Mouse (Mus musculus) right cerebral cortex, postnatal 25 days (tissue): ENCODE measurements around the gene Fam111a.

Experiments
- DNase-seq: peaks from one replicate; pipeline ENCODE4 v3.0.0; 2022

Fam111a gene

DNA sequence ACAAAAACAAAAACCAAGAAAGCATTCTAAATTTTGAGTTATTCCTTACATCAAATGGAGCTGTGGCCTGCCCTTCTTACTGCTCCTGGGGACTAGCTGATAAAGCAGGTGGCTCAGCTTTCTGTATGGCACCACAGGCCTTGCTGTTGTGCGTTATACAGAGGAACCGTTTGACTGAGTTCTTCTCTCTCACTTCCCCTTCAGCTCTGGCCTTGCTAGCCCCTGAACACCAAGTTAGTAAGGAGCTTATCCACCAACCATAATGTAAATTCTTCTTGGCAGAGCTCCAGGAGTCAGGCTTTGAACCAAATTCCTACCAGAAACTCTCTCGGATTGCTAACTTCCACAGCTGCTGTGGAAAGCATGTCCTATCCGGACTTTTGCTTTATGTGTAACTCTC lies 21.5 kb downstream of the Fam111a start:
- DNase-seq = no peak

DNA sequence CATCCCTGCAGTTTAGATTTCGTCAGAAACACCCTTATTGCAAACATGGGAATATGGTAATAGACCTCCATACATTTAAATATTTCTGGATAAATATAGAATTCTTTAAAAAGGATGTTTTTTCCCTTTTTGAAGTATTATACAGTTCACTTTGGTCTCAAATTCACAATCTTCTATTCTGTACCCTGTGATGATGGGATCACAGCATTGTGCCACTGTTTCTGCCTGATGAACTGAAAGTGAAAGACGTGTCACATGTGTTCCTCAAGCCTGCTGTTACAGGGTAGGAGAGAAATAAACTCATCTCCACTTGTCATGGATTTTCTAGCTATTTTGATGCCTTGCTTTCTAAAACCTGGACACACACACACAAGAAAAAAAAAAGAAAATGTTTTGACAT lies 25.3 kb downstream of the Fam111a start:
- no peak for DNase-seq

DNA sequence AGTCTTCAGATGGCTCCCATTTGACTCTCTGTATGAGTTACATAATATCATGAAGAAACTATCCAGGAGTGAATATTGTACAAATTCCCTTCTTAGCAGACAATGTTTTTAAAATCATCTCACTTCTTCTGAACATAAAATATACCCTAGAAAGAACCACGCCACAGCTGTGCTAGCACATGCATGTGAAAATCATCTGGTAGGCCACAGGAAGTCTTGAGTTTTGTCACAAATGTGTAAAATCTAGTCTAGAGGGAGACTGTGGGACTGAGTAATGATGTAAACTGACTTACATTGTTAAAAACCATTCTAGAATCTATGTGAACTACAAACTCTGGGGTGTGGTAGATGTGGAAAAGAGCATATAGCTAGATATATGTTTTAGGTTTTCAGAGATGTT lies 26.1 kb downstream of the Fam111a start:
- DNase-seq = no peak

DNA sequence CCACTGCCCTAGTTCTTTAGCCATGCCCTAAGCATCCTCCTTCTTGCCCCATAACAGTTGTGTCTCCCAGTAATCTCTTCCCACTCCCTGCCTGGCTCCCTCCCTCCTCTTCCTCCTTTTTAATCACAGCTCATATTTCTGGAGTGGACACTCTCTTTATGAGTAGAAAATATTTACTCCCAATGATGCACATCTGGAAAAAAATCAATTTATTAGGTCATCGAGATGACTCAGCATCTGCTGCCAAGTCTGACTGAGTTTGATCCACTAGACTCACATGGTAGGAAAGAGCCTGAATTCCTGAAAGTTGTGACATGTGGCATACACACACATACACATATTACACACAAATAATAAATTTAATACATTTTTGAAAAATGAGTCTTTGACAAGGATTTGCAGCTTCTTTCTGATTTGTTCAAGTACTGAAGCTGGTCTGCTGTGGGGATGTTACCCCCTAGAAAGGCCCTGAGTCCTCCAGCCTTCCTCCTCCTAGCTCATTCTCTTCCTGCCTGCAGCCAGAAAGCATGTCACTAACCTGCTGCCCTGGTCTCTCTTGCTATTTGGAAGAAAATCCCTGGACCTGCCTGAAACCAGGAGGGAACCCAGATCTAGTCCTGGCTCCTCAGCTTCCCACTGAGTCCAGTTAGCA lies 27.2 kb downstream of the Fam111a start:
- DNase-seq = no peak

DNA sequence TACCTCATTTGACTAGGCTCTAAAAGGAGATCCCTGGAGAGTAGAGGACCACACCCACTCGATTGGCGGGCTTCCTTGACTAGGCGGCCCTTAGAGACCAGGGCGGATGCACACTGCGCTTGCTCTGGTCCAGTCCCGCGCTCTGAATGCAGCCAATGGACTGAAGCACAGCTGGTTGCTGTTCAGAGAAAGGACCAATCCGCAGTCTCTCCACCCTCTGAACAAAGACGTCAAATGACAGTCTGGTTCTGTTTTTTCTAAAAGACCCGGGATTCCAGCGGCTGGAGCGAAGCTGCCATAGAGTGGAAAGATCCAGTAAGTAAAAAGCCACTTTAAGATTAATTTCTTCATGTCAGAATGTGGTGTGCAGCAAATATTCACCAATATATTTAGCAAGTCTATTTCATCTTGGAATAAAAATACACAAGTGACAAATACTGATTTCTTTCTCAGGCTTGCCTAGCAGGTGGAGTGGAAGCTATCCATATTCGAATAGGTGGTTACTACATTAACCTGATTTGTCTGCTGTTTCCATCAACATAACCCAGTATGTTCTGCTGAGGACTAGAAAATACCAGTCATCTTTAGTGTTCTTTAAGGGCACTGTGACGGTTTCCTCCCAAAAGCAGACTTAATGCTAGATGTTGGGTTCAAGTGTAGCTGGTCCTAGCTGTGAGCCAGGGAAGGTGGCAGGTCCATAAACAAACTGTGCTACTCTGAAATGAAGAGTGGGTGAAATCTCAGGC lies 27.9 kb downstream of the Fam111a start:
- peak; percentile 68 for DNase-seq

DNA sequence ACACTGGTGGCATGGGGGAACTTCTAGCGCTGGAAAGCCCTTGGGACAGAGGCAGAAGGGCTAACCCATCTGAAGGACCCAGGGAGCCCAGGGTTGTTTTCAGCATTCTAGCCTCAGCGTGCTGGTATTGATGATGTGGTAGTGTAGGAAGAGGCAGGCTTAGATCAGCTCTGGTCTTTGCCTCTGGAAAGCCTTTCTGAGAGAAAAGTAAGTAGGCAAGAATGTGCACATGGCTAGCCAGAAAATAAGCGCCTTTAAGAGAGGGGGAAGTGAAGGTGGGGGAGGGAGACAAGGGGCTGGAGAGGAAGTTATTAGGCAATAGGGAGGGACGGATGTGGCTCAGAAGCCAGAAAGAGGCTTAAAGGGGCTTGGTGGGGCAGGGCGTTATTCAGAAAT lies 28.5 kb downstream of the Fam111a start:
- DNase-seq = no peak

DNA sequence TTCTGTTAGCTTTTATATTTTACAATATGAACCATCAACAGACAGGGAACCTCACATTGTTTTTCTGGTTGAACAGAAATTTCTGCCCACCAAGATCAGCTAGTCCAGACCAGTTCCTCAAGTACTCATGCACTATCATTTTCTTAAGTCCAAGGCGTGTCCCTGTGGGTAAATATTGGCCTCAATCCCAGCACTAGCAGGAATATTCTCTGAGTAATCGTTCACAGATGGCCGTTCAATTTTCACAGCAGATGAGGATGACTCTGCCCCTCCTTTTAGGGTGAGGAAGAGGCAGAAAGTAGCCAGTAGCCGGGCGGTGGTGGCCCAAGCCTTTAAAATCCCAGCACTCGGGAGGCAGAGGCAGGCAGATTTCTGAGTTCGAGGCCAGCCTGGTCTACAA lies 29.6 kb downstream of the Fam111a start:
- DNase-seq = no peak

DNA sequence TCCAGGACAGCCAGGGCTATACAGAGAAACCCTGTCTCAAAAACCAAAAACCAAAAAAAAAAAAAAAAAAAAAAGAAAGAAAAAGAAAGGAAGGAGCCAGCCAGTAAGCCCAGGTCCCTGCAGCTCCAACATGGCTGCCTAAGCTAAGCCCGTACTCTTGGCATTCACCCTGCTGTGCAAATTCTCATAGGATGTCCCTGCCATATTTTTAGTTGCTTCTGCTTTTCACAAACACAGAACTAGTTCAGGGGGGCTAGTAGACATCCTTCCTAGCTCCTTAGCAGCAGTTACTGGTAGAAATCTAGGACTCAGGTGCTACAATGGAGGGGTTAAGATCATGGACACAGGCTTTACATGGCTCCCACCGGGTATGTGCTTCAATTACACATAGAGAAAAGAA lies 30.0 kb downstream of the Fam111a start:
- no peak for DNase-seq

DNA sequence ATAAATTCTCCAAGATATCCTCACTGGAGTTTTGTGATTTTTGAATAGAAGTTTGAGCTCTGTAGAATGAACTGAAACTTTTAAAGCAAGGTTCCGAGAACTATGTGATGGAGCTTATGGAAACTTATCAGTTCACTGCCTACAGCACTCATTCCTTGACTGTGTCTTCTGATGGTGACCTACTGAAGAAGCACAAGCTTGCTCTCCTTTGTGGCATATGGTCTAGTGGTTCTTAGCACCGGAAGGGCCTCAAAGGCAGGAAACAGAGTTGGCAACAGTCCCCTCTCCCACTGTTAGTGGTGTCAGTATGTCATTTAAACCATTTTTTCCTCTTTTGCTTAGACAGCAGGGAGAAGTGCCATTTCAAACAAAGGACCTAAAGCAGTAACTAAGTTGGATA lies 31.1 kb downstream of the Fam111a start:
- DNase-seq = no peak

DNA sequence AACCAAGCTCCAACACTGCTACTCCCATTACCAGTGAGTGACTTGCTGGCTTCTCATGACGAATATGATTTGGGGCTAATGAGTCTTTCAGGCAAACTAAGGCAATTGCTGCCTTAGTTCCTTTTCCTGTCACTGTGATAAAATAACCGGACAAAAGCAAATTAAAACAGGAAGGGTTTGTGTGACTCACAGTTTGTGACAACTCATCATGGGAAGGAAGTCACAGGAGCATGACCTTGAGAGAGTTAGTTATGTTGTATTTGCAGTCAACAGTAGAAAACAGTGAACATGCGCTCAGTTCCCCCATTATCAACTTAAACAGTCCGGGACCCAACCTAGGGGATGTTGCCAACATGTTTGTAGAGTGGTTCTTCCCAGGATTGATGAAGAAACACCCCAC lies 39.8 kb downstream of the Fam111a start:
- DNase-seq = no peak

DNA sequence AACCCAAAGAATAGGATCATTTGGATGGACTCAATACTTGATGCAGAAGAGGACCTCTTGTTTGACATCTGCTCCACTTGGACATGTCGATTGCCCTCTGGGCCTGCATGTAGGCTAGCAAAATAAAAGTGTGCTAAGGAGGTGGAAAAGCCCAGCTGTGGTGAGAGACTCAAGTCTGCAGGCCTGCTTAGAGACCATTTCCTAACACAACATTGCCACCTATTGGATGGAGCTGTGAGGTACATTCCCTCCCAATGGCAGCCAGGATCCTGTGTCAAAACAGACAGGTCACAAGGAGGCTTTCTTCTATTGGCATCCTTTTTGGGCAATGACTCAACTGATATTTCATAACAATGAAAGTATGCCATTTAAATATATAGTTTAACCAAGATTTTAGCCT lies 46.4 kb downstream of the Fam111a start:
- DNase-seq = peak; percentile 66

DNA sequence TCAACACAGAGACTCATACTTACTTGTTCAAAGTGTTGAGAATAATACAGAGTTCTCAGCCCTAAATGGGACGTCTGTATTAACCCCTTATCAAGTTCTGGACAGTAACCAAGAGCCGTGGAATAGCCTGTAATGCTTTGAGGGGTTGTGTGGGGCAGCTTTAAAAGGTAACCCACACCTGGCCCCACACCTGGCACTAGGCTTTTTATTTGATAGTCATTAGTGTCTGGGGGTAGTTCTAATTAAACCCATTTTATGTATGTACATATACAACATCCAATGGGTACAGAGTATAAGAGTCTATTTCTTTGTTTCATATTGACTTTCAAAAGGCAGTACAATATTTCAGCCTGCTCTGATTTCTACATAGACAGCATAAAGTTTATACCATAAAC lies 49.6 kb downstream of the Fam111a start:
- DNase-seq = no peak

DNA sequence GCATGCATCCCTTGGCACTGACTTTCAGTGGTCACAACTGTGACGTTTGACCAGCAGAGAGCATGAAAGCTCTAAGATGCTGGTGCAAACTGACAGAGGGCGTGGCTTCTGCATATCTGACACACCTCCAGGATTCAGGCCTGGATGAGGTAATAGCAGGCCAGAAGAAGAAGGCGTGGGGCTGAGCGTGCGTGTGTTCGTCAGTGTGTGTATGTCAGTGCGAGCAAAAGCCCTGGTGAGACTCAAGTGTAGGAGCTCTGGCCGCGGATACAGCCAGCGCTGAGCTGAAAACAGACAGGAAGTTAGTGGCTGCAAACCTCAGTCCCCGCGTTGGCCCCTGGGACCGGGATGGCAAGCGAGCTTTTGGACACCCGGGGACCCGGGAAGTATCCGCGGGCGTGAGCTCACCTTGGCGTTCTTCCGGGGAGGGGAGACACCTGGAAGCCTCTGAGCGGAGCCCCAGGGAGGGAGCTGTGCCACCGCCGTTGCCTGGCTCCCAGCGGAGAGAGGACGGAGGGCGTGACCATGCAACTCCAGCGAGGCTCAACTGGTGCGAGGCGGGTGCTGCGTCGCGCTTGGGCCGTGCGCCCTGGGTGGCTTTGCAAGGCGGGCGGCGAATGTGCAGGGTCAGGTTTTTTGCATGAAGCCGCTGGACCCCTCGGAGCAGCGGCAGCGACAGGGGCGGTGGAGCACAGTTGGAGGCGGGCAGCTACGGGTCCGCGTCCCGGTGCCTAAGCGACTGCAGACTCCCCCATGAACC lies 50.2 kb downstream of the Fam111a start:
- DNase-seq = peak; percentile 58

DNA sequence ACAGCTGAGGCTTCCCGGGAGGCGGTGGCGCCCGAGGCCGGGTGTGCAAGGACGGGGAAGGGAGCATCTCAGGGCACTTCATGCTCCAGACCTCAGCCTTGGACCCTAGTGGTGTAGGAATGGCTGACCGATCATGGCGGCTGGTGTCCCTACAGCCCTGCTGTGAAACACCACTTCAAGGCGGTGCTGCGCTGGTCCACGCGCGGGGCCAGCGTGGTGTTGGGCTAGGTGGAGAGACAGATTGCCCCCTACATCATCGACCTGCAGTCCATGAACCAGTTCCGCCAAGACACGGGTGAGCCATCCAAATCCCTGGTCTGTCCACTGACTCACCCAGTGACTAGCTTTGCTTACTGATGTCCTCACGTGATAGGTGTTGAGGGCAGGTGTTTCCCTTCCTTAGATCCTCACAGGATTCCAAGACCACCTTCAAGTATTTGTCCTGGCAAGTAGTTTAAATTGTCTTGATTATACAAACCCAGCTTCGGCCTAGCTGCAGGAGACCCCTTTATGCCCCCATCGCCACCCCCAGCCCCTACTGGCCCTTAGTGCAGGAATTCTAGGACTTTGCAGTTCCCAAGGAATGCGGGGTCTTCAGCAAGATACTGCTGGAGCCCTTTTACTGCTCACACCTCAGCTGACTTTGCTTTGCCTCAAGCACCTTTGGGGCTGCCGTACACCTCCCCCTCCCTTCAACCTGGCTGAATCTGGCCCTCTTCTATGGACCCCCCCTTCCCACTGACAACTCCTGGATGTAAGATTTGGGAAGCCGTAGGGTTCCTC lies 50.9 kb downstream of the Fam111a start:
- DNase-seq = peak; percentile 47

DNA sequence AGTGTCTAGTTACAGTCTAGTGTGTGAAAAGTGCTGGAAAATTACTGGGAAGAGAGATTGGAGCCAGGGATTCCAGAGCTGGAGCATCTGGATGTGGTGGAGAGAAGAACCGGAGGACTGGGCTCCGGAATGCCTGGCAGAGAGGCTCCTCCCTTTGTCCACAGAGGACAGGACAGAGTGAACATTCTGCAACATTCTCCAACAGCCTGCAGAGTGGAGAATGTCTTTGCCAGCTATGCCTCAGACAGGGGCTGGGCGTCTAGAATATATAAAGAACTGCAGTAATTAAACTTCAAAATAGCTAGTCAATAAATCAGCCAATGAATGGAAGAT lies 51.5 kb downstream of the Fam111a start:
- DNase-seq = no peak

DNA sequence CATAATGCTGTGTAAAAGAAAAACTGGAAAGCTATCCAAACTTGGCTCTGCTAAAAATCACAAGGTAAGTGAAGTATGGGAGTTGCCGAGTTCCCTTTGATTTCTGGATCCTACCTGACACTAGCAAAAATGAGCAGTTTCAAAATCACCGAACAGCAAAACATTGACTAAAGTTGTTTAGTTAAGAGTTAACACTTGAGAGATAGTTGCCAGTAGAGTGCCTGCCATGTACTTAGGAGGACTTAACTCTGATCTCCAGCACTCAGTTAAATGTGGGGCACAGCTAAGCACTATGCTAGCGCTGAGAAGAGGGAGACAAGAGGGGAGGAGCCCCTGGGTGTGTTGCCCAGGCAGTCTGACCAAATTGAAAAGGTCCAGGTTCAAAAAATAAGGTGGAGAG lies 53.1 kb downstream of the Fam111a start:
- no peak for DNase-seq

DNA sequence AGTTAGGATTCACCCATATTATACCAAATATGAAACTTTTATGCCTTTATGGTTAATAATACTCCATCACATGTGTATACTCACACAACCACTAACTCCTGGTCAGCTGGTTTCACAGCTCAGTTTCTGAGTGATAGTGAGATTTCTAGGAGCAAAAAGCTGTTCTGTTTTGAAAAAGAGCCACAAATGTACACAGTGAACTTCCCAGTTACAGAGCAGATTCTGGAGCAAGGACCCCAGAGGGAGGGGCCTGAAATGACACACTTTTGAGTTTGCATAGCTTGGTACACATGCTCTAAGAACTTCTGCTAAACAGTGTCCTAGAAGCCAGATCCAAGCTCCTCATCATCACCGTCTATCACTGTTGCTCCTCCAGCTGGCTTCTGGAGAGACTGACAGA lies 54.1 kb downstream of the Fam111a start, which contains the start of gene Gm4952:
Gene Gm4952, plus strand, starts transcription at position 301 of the 400 bp plus-strand sequence.
- no peak for DNase-seq

DNA sequence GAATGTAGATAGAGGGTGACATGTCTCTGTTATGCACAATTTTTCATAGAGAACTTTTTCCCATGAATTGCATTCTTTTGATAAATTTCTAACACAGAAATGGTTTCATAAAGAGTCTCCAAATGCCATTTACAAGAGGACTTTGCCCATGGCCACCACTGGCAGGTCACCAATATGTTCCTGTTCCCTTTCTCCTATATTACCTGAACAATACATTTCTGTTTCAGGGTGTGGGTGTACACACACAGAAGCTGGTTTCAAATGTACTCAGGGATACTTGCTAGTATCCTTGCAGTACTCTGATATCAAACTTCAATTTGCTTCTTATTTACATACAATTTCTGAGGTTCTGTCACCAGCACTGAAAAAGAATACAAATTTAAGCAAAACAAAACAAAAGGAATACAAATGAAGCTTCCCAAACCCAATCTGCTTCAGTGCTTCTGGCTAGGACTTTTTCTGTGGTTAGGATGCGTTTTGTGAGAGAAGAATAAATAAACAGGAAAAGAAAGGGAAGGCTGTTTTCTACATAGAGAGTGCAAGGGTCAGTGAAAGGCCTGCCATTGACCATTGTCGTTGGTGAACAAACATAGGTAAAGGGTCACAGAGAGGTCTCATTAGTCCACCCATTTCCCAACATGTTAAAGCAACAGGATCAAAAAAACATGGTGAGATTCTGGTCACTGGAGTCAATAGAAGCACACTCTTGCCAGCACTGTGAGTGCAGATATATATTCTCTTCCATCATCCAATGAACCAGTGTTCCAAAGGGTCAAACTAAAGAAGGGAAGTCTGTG lies 55.3 kb downstream of the Fam111a start:
- DNase-seq = no peak

DNA sequence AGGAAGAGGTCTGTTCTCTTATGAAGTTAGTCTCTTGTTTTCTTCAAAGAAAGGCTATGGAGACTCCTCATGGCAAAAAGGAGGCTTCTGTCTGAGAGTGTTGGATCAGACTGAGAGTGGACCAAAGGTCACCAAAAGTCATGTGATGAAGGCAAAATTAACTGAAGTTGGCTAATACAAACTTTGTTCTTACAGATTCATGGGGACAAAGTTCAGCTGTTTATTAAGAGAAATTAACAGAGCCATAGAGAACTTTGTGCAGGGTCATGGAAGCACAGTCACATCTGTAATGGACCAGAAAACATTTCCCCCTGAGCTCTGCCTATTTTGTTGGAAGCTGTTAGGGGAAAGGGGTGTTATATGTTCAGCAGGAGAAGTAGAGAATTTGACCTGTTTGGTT lies 62.8 kb downstream of the Fam111a start:
- DNase-seq = no peak

DNA sequence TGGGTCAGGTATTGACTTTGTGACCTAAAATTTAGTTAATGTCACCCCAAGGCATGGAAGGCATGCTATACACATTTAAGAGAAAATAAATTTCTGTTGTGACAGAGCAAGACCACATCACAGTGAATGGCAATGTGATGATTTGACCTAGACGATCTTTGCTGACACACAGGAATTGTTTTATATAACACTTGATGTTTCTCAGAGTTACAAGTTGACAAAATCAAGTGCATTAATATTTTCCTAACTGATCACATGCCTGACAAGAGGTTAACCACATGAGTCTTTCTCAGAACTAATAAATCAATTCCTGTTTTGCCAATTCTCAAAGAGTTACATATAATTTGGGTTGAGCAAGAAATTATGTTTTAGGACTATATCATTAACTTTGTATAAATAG lies 68.1 kb downstream of the Fam111a start:
- DNase-seq = no peak

DNA sequence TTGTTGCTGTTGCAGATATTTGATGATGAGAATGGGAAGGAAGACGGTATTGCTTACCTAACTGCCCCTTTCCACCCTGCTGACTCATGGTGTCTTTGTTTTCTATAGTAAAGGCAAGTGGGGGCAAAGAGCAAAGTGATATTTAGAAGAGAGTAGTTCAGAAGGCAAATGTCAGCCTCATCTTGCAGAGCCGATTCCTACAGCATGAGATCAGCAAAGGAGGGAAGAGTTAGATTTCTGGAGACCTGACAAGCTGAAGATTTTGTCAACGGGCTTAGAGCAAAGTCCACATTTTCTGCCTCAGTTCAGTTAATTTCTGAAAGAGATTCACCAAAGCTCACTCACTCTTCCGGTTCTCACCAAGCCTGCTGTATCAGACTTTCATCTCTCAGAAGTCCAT lies 87.6 kb downstream of the Fam111a start, which contains the start of gene Glyat:
Gene Glyat, plus strand, starts transcription at position 133 of the 400 bp plus-strand sequence.
- no peak for DNase-seq

DNA sequence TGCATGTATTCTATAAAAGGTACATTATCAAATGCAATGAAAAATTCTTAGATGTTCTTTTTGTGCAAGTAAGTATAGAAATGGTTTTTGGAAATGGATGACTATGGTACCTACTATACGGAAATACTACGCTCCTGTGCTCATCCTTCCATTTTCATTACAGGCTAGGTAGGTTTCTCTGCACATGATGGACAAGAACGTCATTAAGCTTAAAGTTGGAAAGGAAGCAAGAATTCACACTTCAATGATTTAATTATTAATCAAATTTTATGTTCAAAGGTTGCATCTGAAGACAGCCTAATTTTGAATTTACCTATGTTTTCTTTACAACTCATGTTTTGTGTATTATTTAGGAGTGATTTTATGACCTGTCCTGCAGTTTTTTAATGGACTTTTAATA lies 88.7 kb downstream of the Fam111a start:
- no peak for DNase-seq
